Mouse (Mus musculus) CH12.LX (cell line): ENCODE measurements around the gene St8sia1. TPM values are rescaled to one million over a fixed set of nuclear protein-coding genes. Genes with fewer than 3 reads are reported as not detected.

Experiments
- DNase-seq: peaks from one replicate; pipeline ENCODE4 v3.0.0-alpha.2; 2013; ENCODE audit errors: extremely low read depth
- H3K27ac ChIP-seq: 2 replicates; pipeline ENCODE4 v1.5.1; 2012; ENCODE audit warnings: low read depth, mild to moderate bottlenecking, control low read depth, moderate library complexity; ENCODE audit not compliant: insufficient read depth
- H3K27me3 ChIP-seq: replicated peaks from 2 replicates; pipeline ENCODE3; 2012; ENCODE audit warnings: inconsistent platforms
- H3K36me3 ChIP-seq, 2 experiments: replicated peaks in 1 of 2; 2 replicates each; pipeline versions ENCODE3 to v1.6.1; 2012; ENCODE audit warnings: inconsistent platforms in 1 of 2, low read length in 1 of 2, mild to moderate bottlenecking in 1 of 2, mixed read lengths in 1 of 2, moderate library complexity in 1 of 2; ENCODE audit not compliant: control insufficient read depth in 1 of 2, insufficient read depth in 1 of 2
- H3K4me1 ChIP-seq, 2 experiments: 2 replicates each; pipeline ENCODE4 v1.6.1; 2012; ENCODE audit warnings: inconsistent platforms in 1 of 2, moderate library complexity in 1 of 2; ENCODE audit not compliant: insufficient read depth in 2 of 2, control insufficient read depth in 1 of 2
- H3K4me2 ChIP-seq: 2 replicates; pipeline ENCODE4 v1.6.1; 2012; ENCODE audit warnings: low read depth, mild to moderate bottlenecking, control low read depth; ENCODE audit not compliant: poor library complexity, insufficient read depth, severe bottlenecking
- H3K4me3 ChIP-seq, 3 experiments: fragments of 150-350 bp in 1 of 3; sonication (generic) in 1 of 3; replicated peaks in 1 of 3; 2 replicates each; pipeline versions ENCODE3 to v1.5.1; 2011 to 2012; ENCODE audit warnings: low read depth in 2 of 3, low read length in 2 of 3, mild to moderate bottlenecking in 2 of 3, moderate library complexity in 2 of 3, control low read depth in 1 of 3, improper control_type of control experiment in 1 of 3, inconsistent platforms in 1 of 3, mixed read lengths in 1 of 3; ENCODE audit not compliant: poor library complexity in 1 of 3
- H3K79me2 ChIP-seq: replicated peaks from 2 replicates; pipeline ENCODE4 v1.6.1; 2012; ENCODE audit warnings: mild to moderate bottlenecking, moderate library complexity; ENCODE audit not compliant: control insufficient read depth, poor library complexity, insufficient read depth, severe bottlenecking; ENCODE audit errors: extremely low read depth
- H3K9ac ChIP-seq: 2 replicates; pipeline ENCODE4 v1.6.1; 2012; ENCODE audit warnings: low read depth, mild to moderate bottlenecking, control low read depth, moderate library complexity; ENCODE audit not compliant: insufficient read depth
- H3K9me3 ChIP-seq: replicated peaks from 2 replicates; pipeline ENCODE3; 2012; ENCODE audit warnings: low read length, inconsistent platforms, mixed read lengths
- BHLHE40 ChIP-seq: IDR thresholded peaks from 2 replicates; pipeline ENCODE4 v1.6.1; 2011; ENCODE audit warnings: mild to moderate bottlenecking, low read depth, low read length, improper control_type of control experiment
- CHD1 ChIP-seq: IDR thresholded peaks from 2 replicates; pipeline ENCODE4 v1.6.1; 2012; ENCODE audit warnings: low read depth, low read length, improper control_type of control experiment, inconsistent platforms
- CHD2 ChIP-seq: IDR thresholded peaks from 2 replicates; pipeline ENCODE4 v1.6.1; 2011; ENCODE audit warnings: low read length, improper control_type of control experiment
- E2F4 ChIP-seq: IDR thresholded peaks from 2 replicates; pipeline ENCODE4 v1.6.1; 2011; ENCODE audit warnings: low read depth, low read length, improper control_type of control experiment; ENCODE audit not compliant: insufficient replicate concordance
- ELF1 ChIP-seq: IDR thresholded peaks from 2 replicates; pipeline ENCODE4 v1.6.1; 2014; ENCODE audit warnings: low read depth, mild to moderate bottlenecking, inconsistent platforms, low read length, improper control_type of control experiment
- EP300 ChIP-seq: IDR thresholded peaks from 2 replicates; pipeline ENCODE4 v1.6.1; 2011; ENCODE audit warnings: low read length, improper control_type of control experiment
- ETS1 ChIP-seq: conservative IDR thresholded peaks from 2 replicates; pipeline ENCODE4 v1.6.1; 2012; ENCODE audit warnings: low read depth, mild to moderate bottlenecking, inconsistent platforms, low read length, improper control_type of control experiment, moderate library complexity
- HCFC1 ChIP-seq: IDR thresholded peaks from 2 replicates; pipeline ENCODE4 v1.6.1; 2012; ENCODE audit warnings: low read depth, mild to moderate bottlenecking, inconsistent platforms, low read length, improper control_type of control experiment
- IRF4 ChIP-seq: IDR thresholded peaks from 2 replicates; pipeline ENCODE4 v1.6.1; 2014; ENCODE audit warnings: low read depth, mild to moderate bottlenecking, inconsistent platforms, low read length, improper control_type of control experiment
- JUN ChIP-seq: IDR thresholded peaks from 2 replicates; pipeline ENCODE4 v1.6.1; 2011; ENCODE audit warnings: low read depth, mild to moderate bottlenecking, low read length, improper control_type of control experiment, moderate library complexity; ENCODE audit not compliant: insufficient read depth
- JUND ChIP-seq: conservative IDR thresholded peaks from 2 replicates; pipeline ENCODE4 v1.6.1; 2011; ENCODE audit warnings: low read depth, low read length, improper control_type of control experiment
- KAT2A ChIP-seq: IDR thresholded peaks from 2 replicates; pipeline ENCODE4 v1.6.1; 2012; ENCODE audit warnings: low read length, improper control_type of control experiment, inconsistent platforms; ENCODE audit not compliant: insufficient replicate concordance
- MAX ChIP-seq: IDR thresholded peaks from 2 replicates; pipeline ENCODE4 v1.6.1; 2011; ENCODE audit warnings: low read length, improper control_type of control experiment
- MAZ ChIP-seq: IDR thresholded peaks from 2 replicates; pipeline ENCODE4 v1.6.1; 2012; ENCODE audit warnings: low read depth, mild to moderate bottlenecking, inconsistent platforms, low read length, improper control_type of control experiment, moderate library complexity
- MEF2A ChIP-seq: IDR thresholded peaks from 2 replicates; pipeline ENCODE4 v1.6.1; 2014; ENCODE audit warnings: low read depth, mild to moderate bottlenecking, inconsistent platforms, low read length, improper control_type of control experiment, borderline replicate concordance
- MYC ChIP-seq: IDR thresholded peaks from 2 replicates; pipeline ENCODE4 v1.6.1; 2011; ENCODE audit warnings: low read depth, mild to moderate bottlenecking, improper control_type of control experiment, low read length
- NELFE ChIP-seq: IDR thresholded peaks from 2 replicates; pipeline ENCODE4 v1.6.1; 2011; ENCODE audit warnings: low read depth, low read length, improper control_type of control experiment
- NRF1 ChIP-seq: IDR thresholded peaks from 2 replicates; pipeline ENCODE4 v1.6.1; 2014; ENCODE audit warnings: low read depth, mild to moderate bottlenecking, inconsistent platforms, low read length, improper control_type of control experiment, moderate library complexity
- PAX5 ChIP-seq: IDR thresholded peaks from 2 replicates; pipeline ENCODE4 v1.6.1; 2012; ENCODE audit warnings: low read length, inconsistent platforms, mixed read lengths
- POLR2A ChIP-seq: IDR thresholded peaks from 2 replicates; pipeline ENCODE4 v1.6.1; 2011; ENCODE audit warnings: low read depth, mild to moderate bottlenecking, improper control_type of control experiment, low read length
- POLR2AphosphoS2 ChIP-seq: IDR thresholded peaks from 2 replicates; pipeline ENCODE4 v1.6.1; 2011; ENCODE audit warnings: low read depth, low read length, improper control_type of control experiment
- SIN3A ChIP-seq: IDR thresholded peaks from 2 replicates; pipeline ENCODE4 v1.6.1; 2012; ENCODE audit warnings: low read length, improper control_type of control experiment, inconsistent platforms
- SMC3 ChIP-seq: IDR thresholded peaks from 2 replicates; pipeline ENCODE4 v1.6.1; 2011; ENCODE audit warnings: low read depth, low read length, improper control_type of control experiment
- TBP ChIP-seq: conservative IDR thresholded peaks from 2 replicates; pipeline ENCODE4 v1.6.1; 2011; ENCODE audit warnings: low read depth, low read length, improper control_type of control experiment
- TCF12 ChIP-seq: IDR thresholded peaks from 2 replicates; pipeline ENCODE4 v1.6.1; 2014; ENCODE audit warnings: low read depth, mild to moderate bottlenecking, inconsistent platforms, low read length, improper control_type of control experiment
- UBTF ChIP-seq: IDR thresholded peaks from 2 replicates; pipeline ENCODE4 v1.6.1; 2012; ENCODE audit warnings: low read depth, mild to moderate bottlenecking, inconsistent platforms, low read length, improper control_type of control experiment, moderate library complexity
- USF2 ChIP-seq: conservative IDR thresholded peaks from 2 replicates; pipeline ENCODE4 v1.6.1; 2011; ENCODE audit warnings: low read depth, low read length, improper control_type of control experiment
- ZC3H11A ChIP-seq: IDR thresholded peaks from 2 replicates; pipeline ENCODE4 v1.6.1; 2012; ENCODE audit warnings: low read depth, mild to moderate bottlenecking, inconsistent platforms, low read length, improper control_type of control experiment
- ZNF384 ChIP-seq: IDR thresholded peaks from 2 replicates; pipeline ENCODE4 v1.6.1; 2012; ENCODE audit warnings: low read depth, low read length, improper control_type of control experiment, inconsistent platforms
- dilution Hi-C: fragments of 300-500 bp; cut with MboI; formaldehyde crosslinking; loops from 2 replicates; pipeline ENCODE4 v1.14.3; 2020; ENCODE audit warnings: low sequenced_read_pairs; ENCODE audit not compliant: extremely low pct_unique_long_range_greater_than_20kb, extremely low pct_ligation_motif_present
- in situ Hi-C: fragments of 300-500 bp; cut with MboI; formaldehyde crosslinking; loops from 3 replicates; pipeline ENCODE4 v1.14.3; 2019; ENCODE audit warnings: low sequenced_read_pairs, low pct_ligation_motif_present, low pct_unique_long_range_greater_than_20kb, mixed read lengths
- polyA plus RNA-seq: library from polyadenylated mRNA; unstranded; fragments of >175 nt; gene quantifications from 2 replicates; pipeline ENCODE4 v1.2.1, GENCODE M21; 2012; ENCODE audit warnings: low read depth; ENCODE audit not compliant: insufficient read length
- total RNA-seq, 2 experiments: library from RNA; depleted of rRNA; stranded (reverse); fragments of 300-350 nt in 1 of 2; fragments of >200 nt in 1 of 2; gene quantifications; 2 replicates each; pipeline ENCODE4 v1.2.3; 2012 to 2014

St8sia1 gene
- total and polyA plus RNA-seq, 3 experiments = 0.13 to 0.51 (median 0.20) TPM

- H3K36me3 ChIP-seq = no peaks in the 10 kb centered on the region
- peak overlapping the region; percentile 78 for H3K27ac ChIP-seq
- DNase-seq = no peak
- H3K9ac ChIP-seq = peak overlapping the region; percentile 53; the same call in 1 of the 2 replicates
- H3K27me3 ChIP-seq = no peaks in the 10 kb centered on the region
- peaks cover 21 to 68% of the 10 kb centered on the region in 2 experiments for H3K4me1 ChIP-seq
- TF ChIP-seq CHD2 (peak; percentile 73; the same call in 1 of the 2 replicates), BHLHE40 (peak; percentile 43; the same call in 1 of the 2 replicates), ELF1 (peak; percentile 8; the same call in 1 of the 2 replicates), PAX5 (no peak), TCF12 (no peak), SMC3 (0 out of 2 replicates have a peak, but pooled peaks have one; percentile 2), KAT2A (no peak), JUND (no peak), NELFE (0 out of 2 replicates have a peak, but pooled peaks have one; percentile 5), CHD1 (no peak), ZNF384 (no peak)
- no peaks in the 10 kb centered on the region for H3K79me2 ChIP-seq
- H3K4me2 ChIP-seq = peak overlapping the region; percentile 97
- in situ Hi-C loops = no loop called here
- H3K4me3 ChIP-seq = peak overlapping the region in 2 of 3 experiments; percentile 17 to 46
- no peaks in the 10 kb centered on the region for H3K9me3 ChIP-seq
- dilution Hi-C loops = no loop called here
Observed at GRCm38 (mm10) chr6:142992099-142992498, 27.8 kb upstream of the St8sia1 start.

GRCm38 (mm10) chr6:142991391-142992059 is 27.3 kb upstream of the St8sia1 start:
- Histone ChIP-seq H3K27ac (peak overlapping the region; percentile 78; the same call in 1 of the 2 replicates), H3K79me2 (no peaks in the 10 kb centered on the region), H3K4me2 (peak overlapping the region; percentile 97), H3K4me3 (peak overlapping the region in 1 of 3 experiments; percentile 17), H3K4me1 (peaks cover 21 to 68% of the 10 kb centered on the region in 2 experiments), H3K9me3 (no peaks in the 10 kb centered on the region), H3K9ac (peak overlapping the region; percentile 53; the same call in 1 of the 2 replicates), H3K27me3 (no peaks in the 10 kb centered on the region), H3K36me3 (no peaks in the 10 kb centered on the region)
- peak; percentile 84 for DNase-seq
- dilution Hi-C loops (no loop called here), in situ Hi-C loops (no loop called here)
- TF ChIP-seq TBP (peak; percentile 63), JUN (0 out of 2 replicates have a peak, but pooled peaks have one; percentile 24), MAX (peak; percentile 40; the same call in 1 of the 2 replicates), HCFC1 (peak; percentile 44), BHLHE40 (peak; percentile 84), IRF4 (peak; percentile 92), PAX5 (no peak), MAZ (0 out of 2 replicates have a peak, but pooled peaks have one; percentile 63), ELF1 (peak; percentile 58; the same call in 1 of the 2 replicates), SMC3 (no peak), POLR2AphosphoS2 (no peak), E2F4 (no peak), UBTF (no peak), MEF2A (peak; percentile 84), NRF1 (no peak), EP300 (peak; percentile 86), ZC3H11A (no peak), MYC (peak; percentile 43; the same call in 1 of the 2 replicates), NELFE (0 out of 2 replicates have a peak, but pooled peaks have one; percentile 5), USF2 (no peak), ETS1 (peak; percentile 83), CHD2 (peak; percentile 53; the same call in 1 of the 2 replicates), ZNF384 (no peak), POLR2A (peak; percentile 41; the same call in 1 of the 2 replicates), KAT2A (no peak), SIN3A (peak; percentile 80), JUND (peak; percentile 76)
